Mouse (Mus musculus) brain, embryonic 14.5 days (tissue): ENCODE results near the gene Tapt1. TPM values are rescaled to one million over a fixed set of nuclear protein-coding genes. Genes with fewer than 3 reads are reported as not detected.

Experiments used
- DNase-seq: peaks from one replicate; pipeline ENCODE4 v3.0.0-alpha.2; 2011; ENCODE audit warnings: low read depth
- CTCF ChIP-seq: fragments of 200-500 bp; IDR thresholded peaks from 2 replicates; pipeline ENCODE4 v1.5.1; 2012; ENCODE audit warnings: inconsistent platforms, mild to moderate bottlenecking, moderate library complexity, borderline replicate concordance; ENCODE audit not compliant: insufficient read depth, insufficient read length; ENCODE audit errors: extremely low read depth
- POLR2A ChIP-seq: fragments of 200-500 bp; IDR thresholded peaks from 2 replicates; pipeline ENCODE4 v1.6.1; 2012; ENCODE audit warnings: mild to moderate bottlenecking, inconsistent platforms, borderline replicate concordance; ENCODE audit not compliant: poor library complexity, insufficient read depth, insufficient read length, severe bottlenecking; ENCODE audit errors: extremely low read depth
- polyA plus RNA-seq: library from polyadenylated mRNA; depleted of rRNA; stranded (reverse); fragments of >200 nt; gene quantifications from 2 replicates; pipeline ENCODE4 v1.2.3, GENCODE M21; 2012

Tapt1 gene
- polyA plus RNA-seq, 1 experiment, result 43.9 TPM

- TF ChIP-seq CTCF, result no peak
- no peak for TF ChIP-seq POLR2A
Observed at GRCm38 (mm10) chr5:44164233-44164776, 62.1 kb downstream of the Tapt1 start.

GRCm38 (mm10) chr5:44163318-44163717 lies 63.1 kb downstream of the Tapt1 start:
- TF ChIP-seq CTCF (no peak), POLR2A (no peak)
- DNase-seq, result no peak

More at GRCm38 (mm10) chr5:44164233-44164776, 62.1 kb downstream of the Tapt1 start:
- DNase-seq, result no peak

GRCm38 (mm10) chr5:44162786-44163185 lies 63.6 kb downstream of the Tapt1 start:
- DNase-seq, result no peak
- TF ChIP-seq POLR2A (no peak), CTCF (no peak)

GRCm38 (mm10) chr5:44159679-44160438 lies 66.6 kb downstream of the Tapt1 start:
- no peak for TF ChIP-seq CTCF
- no peak for TF ChIP-seq POLR2A
- no peak for DNase-seq

- TF ChIP-seq CTCF (no peak), POLR2A (no peak)
Observed at GRCm38 (mm10) chr5:44159231-44159630, 67.2 kb downstream of the Tapt1 start.

GRCm38 (mm10) chr5:44158458-44158857 lies 68.0 kb downstream of the Tapt1 start:
- TF ChIP-seq CTCF, result no peak
- no peak for TF ChIP-seq POLR2A
- DNase-seq, result no peak

More at GRCm38 (mm10) chr5:44159231-44159630, 67.2 kb downstream of the Tapt1 start:
- DNase-seq, result no peak

- DNase-seq, result no peak
- no peak for TF ChIP-seq CTCF
- TF ChIP-seq POLR2A, result no peak
Observed at GRCm38 (mm10) chr5:44157760-44158159, 68.7 kb downstream of the Tapt1 start.

GRCm38 (mm10) chr5:44153050-44153449 lies 73.4 kb downstream of the Tapt1 start:
- no peak for DNase-seq
- no peak for TF ChIP-seq CTCF
- no peak for TF ChIP-seq POLR2A

- DNase-seq, result peak; percentile 80
- TF ChIP-seq CTCF (no peak), POLR2A (no peak)
Observed at GRCm38 (mm10) chr5:44151327-44152051, 74.9 kb downstream of the Tapt1 start.

GRCm38 (mm10) chr5:44147732-44148131 lies 78.7 kb downstream of the Tapt1 start:
- DNase-seq, result no peak
- TF ChIP-seq CTCF (no peak), POLR2A (no peak)

GRCm38 (mm10) chr5:44146437-44147332 lies 79.7 kb downstream of the Tapt1 start:
- no peak for DNase-seq
- TF ChIP-seq POLR2A, result no peak

GRCm38 (mm10) chr5:44143467-44144235 lies 82.8 kb downstream of the Tapt1 start:
- DNase-seq, result peak; percentile 36
- TF ChIP-seq CTCF, result no peak
